Mouse (Mus musculus) bone marrow, adult 2 months (tissue): Measurements from ENCODE around the gene Nlrx1.

Experiments
- CTCF ChIP-seq: fragments of 200-500 bp; IDR thresholded peaks from 2 replicates; pipeline ENCODE4 v1.5.1; 2011; ENCODE audit warnings: low read length, control low read depth; ENCODE audit not compliant: control insufficient read depth, insufficient read depth
- POLR2A ChIP-seq: fragments of 200-500 bp; IDR thresholded peaks from 2 replicates; pipeline ENCODE4 v1.6.1; 2011; ENCODE audit warnings: low read depth, mild to moderate bottlenecking, control low read depth, low read length, borderline replicate concordance; ENCODE audit not compliant: control insufficient read depth

DNA sequence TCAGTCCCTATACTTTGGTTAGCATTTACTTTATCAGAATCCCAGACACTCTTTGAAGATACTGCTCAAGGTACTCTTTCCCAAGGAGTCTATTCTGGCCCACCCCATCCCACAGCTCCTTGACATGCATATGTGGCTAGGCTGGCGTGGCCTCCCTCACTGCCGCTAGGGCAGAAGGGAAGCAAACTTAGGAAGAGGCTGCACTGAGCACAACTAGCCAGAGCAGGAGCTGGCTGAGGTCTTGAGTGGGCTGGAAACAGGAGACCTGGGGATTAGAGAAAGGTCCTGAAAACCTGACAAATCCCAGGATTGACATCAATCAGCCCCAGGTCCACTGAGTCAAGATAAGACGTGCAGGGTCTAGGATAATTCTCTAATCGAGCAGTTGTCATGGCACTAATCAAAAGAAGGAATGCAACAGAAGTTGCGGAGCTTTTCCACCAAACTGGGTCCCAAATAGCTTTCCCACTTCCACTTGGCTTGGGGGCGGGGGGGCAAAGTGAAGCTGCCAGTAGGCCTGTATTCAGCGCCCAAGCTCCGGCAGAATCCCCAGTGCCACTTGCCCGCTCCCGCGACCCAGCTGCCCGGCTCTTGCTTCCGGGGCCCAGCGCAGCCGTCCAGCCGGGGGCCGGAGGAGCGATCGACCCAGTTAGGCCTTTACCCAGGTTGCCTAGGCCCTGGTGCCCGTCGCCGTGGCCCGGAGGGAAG is 926 bp downstream of the Nlrx1 start:
- TF ChIP-seq CTCF (no peak), POLR2A (no peak)
